Mouse (Mus musculus): Measurements from ENCODE around the gene Tmem210.
A peak's percentile ranks its signal among the peaks of the same experiment; 100 is the strongest.
"Not testable (repeated sequence)": the region's sequence is repeated elsewhere in the genome, so short reads cannot be mapped to it uniquely, and the experiment has no call there.

Tmem210 gene

DNA sequence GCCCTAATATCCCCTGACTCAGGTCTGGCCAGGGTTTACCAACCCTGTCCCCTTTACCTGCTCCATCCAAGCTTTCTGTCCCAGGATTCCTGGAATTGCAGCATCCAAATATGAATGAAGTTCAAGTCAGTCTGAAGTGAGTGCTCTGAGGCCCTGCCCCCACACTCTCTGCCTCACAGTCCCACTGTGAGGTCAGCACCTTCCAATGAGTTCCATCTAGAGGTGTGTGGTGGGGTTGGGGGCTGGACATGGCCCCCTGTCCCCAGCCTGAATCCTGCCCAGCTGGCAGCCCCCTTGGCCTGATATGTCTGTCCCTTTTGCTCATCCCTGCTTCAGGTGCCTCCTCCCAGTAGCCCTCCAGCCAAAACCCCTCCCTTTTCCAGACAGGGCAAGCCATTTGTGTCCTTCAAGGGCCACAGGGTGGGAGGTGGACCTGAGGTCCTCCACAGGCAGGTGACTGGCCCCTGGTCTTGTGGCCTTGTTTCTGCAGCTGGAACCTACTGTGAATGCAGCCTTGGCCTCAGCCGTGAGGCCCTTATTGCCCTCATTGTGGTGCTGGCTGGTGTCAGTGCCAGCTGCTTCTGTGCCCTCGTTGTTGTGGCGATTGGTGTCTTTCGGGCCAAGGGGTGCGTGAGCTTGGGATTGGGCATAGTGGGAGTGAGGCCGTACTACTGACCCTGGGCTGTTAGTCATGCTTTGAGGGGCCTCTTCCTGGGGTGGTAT, at the start of gene Tmem210:
Tmem210 (plus strand) TSS at position 219 of the 723 bp plus-strand sequence.
- DNase-seq (ENCODE audit: low spot score in 2 of 2), result no peak

DNA sequence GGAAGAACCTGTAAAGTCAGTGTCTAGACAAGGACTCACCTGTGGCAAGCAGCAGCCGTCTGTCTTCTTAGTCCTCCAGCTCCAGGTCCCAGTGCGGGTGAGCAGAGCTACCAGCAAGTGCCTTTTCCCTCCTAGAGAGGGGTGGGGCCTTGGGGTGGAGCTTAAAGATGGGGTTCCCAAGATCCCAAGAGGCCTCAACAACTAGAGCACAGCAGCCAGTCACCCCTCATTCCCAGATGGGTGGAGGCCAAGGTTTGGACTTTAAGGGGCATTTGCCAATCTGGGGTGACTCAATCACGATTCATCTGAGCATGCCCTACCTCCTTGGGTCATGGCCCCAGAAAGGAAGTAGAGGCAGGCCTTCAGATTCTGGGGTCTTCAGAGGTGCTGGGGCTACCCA, 48.2 kb upstream of the Tmem210 start:
- no peak for DNase-seq (ENCODE audit: low spot score in 2 of 2)

DNA sequence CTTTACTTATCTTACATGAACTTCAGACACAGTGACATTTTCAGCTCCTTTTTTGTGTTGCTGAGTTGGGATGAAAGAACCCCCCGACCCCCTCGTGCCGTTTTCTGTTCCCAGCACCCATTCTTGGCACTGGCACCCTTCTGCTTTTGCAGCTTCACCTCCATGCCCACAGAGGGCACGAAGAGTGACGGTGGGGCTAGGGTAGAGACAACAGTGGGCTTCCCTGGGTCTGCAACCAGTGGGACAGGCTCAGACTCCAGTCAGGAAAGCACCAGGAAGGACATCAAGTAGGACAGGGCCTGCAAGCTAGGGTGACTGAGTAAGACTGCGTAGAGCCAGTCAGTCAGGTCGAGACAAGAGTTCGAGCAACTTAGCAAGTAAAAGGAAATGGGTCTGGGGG, 47.6 kb upstream of the Tmem210 start:
- DNase-seq (ENCODE audit: low spot score in 2 of 2), result no peak

DNA sequence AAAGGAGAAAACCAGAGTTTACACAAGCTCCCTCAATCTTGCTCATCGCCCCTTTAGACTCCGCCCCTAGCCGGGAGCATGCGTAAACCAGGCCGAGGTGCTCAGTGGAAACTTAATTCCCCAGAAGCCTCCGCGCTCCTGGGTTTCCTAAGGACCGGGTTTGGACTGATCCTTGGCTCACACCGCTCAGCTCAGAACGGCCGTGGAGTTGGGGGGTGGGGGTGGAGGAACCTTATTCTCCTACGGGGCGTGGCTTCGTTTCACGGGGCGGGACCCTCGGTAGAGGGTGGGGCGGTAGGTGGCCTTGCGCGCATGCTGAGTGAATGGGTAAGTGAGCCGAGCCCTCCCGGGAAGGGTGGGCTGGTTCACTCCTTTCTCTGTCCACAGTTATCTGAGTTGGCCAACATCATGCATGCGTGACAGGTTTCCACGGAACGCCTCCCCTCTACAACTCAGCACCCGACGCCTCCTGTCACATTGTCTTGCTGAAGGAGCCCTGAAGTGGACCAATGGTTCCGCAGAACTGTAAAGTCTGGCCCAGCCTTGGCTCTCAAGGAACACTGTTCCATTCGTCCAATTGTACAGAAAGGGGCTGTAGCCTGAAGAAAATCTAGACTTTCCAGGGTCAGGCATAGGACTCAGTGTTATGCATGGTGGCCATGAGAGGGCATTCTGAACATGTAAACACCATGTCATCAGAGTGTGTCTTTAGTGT, 47.1 kb upstream of the Tmem210 start:
- peak; percentile 82 to 84 for DNase-seq (ENCODE audit: low spot score in 2 of 2)

DNA sequence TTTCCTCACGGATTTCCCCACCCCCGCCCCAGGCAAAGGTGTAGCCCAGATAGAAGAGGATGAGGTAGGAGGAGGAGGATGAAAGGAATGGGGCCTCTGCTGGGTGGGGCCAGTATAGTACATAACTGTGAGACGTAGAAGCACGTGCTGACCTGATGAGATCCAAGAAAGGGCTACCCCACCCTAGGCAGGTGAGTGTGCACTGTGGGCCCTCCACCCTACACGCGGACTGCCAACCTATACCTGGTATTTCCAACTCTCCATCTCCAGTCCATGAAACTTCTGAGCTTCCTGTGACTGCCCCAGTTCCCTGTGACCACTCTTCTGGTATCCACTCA, 46.5 kb upstream of the Tmem210 start:
- DNase-seq (ENCODE audit: low spot score in 2 of 2), result no peak

DNA sequence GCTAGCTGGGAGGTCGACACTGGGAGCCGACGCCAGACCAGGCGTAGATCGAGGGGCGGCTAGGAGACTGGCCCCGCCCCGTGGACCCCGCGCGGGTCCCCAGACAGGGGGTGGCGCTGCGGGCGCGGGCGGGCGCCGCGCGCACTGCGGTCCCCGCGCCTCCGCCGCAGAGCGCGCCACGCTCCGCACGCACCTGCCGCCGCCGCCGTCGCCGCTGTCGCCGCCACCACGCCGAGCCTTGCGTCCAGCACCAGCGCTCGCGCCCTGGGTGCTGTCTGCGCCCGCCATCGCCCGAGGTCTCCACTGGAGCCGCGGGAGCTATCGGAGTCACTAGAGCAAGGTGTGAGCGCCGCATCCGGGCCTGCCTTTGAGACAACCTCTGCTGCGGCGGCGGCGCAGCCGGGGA, 45.8 kb upstream of the Tmem210 start, which contains the start of the genes Rnf208 and Cysrt1:
Rnf208 (plus strand) TSS at position 155 of the 406 bp plus-strand sequence.
Cysrt1 (minus strand) TSS at position 352 of the 406 bp plus-strand sequence.
- peak; percentile 65 for DNase-seq (ENCODE audit: low spot score in 2 of 2)

DNA sequence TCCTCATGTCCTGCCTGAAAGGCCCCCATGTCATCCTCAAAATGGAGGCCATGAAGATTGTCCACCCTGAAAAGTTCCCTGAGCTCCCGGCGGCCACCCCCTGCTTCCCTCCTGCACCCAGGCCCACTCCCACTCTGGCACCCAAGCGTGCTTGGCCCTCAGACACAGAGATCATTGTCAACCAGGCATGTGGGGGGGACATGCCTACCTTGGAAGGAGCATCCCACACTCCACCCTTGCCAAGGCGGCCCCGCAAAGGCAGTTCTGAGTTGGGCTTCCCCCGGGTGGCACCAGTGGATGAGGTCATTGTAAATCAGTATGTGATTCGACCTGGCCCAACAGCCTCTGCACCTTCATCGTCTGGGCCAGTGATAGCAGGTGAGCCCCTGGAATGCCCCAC, 44.6 kb upstream of the Tmem210 start:
- DNase-seq (ENCODE audit: low spot score in 2 of 2), result no peak

DNA sequence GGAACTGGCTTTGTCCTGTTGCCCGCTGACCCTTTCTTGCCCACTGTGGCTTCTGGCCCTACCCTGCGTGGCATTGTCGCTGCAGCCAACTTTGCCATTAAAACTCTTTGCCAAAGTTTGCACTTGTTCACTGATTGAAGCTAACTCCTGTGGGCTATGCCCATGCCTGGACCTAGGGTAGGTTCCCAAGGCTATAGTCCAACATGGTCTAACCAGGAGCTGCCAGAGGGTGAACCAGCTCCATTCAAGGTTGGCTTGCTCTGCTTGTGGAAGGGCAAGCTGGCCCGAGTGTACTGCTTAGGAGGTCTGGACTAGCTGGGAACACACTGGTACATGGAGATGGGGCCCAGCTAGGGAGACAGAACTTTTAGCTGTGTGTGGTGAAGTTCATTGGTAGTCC, 43.8 kb upstream of the Tmem210 start:
- no peak for DNase-seq (ENCODE audit: low spot score in 2 of 2)

DNA sequence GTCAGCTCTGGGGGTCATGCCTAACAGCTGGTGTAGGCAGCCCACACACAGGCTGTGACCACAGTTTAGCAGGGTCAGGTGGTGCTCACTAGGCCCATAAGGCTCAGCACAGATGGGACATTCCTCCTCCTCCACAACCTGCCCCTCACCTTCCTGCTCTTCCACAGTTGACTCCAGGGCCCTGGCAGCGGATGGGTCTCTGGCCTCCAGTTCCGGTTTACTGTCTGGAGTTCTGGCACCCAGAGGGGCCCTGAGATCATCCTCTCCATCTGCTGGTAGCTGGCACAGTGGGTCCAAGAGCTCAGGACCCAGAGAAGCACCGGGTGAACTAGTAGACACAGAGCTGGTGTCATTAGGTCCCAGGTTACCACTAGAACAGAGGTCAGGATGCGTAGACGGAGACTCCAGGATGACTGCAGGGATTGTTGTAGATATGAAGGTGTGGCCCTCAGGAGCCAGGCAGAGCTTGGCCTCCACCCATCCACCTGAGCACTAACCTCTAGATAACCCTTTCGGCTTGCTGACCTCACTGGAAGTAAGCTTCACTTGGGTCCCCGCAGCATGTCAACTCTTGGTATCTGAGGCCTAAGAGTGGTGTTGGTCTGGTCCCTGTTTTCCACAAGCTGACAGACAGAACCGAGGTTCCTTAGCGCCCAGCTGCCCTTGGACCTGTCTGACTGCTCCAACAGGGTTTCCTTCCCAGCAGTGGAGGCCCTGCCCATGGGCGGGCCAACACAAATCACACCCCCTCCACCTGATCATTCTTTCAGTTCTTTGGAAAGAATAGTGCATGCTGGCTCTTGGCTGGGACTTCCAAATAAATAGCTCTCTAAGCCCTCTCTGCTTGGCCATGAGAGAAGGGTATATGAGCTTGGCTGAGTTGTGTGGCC, 41.5 kb upstream of the Tmem210 start, which contains the start of gene AL732309.1:
AL732309.1 (minus strand) TSS at position 681 of the 890 bp plus-strand sequence.
- no peak for DNase-seq (ENCODE audit: low spot score in 2 of 2)

DNA sequence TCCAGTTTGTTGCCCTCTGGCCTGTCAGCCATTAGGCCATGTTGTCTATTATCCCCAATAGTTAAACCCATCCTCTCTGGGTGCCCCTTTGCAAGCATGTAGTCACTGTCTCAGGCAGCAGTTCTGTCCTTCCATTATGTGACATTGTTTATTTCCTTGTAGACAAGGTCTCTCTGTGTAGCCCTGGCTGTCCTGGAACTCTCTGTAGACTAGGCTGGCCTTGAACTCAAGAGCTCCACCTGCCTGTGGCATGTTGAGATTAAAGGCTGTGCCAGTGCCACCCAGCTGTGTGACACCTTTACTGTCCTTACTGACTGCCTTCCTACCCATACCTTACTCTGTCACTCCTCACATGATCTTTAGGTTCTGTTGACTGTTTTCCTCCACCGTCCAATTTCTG, 35.6 kb upstream of the Tmem210 start:
- no peak for DNase-seq (ENCODE audit: low spot score in 2 of 2)

DNA sequence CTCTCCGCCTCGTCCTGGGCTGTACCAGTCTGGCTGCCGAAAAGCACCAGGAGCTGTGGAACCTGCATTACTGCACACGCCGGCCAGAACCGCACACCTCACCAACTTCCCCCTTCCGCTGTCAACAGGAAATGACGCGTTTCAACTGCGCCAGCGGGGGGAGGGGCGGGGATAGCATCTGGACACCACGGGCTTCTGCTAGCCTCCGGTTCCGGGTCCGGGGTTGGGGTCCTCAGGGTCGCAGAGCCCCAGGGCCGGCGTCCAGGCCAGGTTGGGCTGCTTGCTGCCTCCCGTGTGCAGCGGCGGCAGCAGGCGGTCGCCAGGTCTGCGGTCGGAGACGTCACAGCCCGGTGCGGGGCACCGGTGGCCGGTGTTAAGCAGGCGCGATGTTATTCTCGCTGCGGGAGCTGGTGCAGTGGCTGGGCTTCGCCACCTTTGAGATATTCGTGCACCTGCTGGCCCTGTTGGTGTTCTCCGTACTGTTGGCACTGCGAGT, 32.6 kb upstream of the Tmem210 start, which contains the start of gene Tmem203:
Tmem203 (plus strand) TSS at position 156 of the 496 bp plus-strand sequence.
- peak; percentile 92 to 93 for DNase-seq (ENCODE audit: low spot score in 2 of 2)

DNA sequence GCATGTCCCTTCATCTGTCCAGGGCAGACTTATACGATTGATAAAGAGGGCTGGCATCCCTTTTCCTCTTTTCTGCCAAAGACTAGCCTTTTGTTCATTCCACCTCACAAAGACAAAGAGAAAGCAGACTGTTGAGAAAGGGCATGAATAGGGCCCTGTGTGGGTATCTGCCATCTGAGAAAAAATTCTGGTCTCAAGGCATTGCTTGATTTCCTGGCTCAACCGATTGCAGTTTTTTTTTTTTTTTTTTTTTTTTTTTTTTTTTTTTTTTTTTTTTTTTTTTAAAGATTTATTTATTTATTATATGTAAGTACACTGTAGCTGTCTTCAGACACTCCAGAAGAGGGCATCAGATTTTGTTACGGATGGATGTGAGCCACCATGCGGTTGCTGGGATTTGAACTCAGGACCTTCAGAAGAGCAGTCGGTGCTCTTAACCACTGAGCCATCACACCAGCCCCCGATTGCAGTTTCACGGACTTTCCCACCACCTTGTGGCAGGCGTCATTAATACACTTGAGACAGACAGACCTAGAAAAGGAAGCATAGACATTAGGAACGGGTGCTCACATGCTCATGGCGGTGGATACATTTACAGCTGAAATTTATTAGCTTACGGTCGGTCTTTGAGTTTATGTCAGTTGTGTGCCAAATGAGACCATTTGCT, 31.4 kb upstream of the Tmem210 start:
- DNase-seq (ENCODE audit: low spot score in 2 of 2), result peak in 1 of 2 experiments; percentile 56

DNA sequence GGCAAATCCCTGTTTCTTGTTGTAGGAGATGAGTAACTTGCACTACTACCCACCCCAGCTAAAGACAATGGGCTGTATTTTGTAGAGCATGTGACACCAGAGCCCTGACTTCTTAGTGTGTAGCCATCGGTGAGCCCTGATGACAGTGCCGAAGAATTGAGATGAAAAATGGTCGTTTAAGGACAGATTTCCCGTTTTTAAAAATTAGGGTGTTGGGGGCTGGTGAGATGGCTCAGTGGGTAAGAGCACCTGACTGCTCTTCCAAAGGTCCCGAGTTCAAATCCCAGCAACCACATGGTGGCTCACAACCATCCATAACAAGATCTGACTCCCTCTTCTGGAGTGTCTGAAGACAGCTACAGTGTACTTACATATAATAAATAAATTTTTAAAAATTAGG, 30.7 kb upstream of the Tmem210 start:
- not testable (repeated sequence) for DNase-seq (ENCODE audit: low spot score in 2 of 2)

DNA sequence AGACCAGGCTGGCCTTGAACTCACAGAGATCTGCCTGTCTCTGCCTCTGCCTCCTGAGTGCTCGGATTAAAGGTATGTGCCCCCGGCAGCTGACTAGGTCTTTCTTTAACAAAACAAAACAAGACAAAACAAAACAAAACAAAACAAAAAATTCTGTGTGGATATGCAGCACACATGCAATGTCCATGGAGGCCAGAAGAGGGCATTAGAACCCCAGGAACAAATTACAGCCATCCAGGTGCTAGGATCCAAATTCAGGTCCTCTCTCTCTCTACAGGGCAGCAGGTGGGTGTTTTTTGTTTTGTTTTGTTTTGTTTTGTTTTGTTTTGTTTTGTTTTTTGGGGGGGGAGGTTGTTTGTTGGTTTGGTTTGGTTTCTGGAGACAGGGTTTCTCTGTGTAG, 29.1 kb upstream of the Tmem210 start:
- no peak for DNase-seq (ENCODE audit: low spot score in 2 of 2)

DNA sequence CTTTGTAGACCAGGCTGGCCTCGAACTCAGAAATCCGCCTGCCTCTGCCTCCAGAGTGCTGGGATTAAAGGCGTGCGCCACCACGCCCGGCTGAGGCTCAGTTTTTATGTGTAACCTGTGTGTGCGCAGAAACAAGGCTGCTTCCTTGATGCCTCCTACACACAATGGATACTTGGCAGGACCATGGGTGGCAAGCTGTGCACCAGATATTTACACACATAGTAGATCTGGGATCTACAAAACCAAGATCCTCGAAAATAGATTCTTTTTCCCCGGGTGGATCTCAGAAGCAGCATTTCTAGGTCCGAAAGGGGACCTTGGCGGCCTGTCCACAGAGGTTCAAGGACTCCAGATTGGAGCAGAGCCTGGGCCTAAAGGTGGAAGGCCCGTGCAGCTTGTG, 26.1 kb upstream of the Tmem210 start:
- no peak for DNase-seq (ENCODE audit: low spot score in 2 of 2)

DNA sequence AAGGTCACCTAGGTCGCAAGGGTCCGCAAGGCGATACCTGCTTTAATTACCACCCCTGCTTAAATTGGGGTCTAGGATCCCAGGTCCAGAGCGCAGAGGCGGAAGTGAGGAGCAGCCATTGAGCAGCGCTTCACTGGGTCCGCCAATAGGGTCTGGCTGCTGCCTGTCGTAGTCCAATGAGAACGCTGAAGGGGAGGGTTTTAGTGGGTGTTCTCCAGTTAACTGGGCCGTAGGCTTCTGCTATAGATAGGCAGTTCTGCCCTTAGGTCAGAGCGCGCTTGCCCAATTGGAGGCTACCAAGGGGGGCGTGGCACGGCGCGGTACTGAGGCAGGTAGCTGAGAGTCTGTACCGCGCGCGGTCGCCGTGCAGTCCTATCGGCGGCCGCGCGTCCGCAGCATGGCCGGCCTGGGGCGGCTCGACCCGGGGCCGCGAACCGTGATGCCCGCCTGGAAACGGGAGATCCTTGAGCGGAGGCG, 25.6 kb upstream of the Tmem210 start, which contains the start of gene Tprn:
Tprn (plus strand) TSS at position 328 of the 477 bp plus-strand sequence.
- peak; percentile 96 to 99 for DNase-seq (ENCODE audit: low spot score in 2 of 2)

DNA sequence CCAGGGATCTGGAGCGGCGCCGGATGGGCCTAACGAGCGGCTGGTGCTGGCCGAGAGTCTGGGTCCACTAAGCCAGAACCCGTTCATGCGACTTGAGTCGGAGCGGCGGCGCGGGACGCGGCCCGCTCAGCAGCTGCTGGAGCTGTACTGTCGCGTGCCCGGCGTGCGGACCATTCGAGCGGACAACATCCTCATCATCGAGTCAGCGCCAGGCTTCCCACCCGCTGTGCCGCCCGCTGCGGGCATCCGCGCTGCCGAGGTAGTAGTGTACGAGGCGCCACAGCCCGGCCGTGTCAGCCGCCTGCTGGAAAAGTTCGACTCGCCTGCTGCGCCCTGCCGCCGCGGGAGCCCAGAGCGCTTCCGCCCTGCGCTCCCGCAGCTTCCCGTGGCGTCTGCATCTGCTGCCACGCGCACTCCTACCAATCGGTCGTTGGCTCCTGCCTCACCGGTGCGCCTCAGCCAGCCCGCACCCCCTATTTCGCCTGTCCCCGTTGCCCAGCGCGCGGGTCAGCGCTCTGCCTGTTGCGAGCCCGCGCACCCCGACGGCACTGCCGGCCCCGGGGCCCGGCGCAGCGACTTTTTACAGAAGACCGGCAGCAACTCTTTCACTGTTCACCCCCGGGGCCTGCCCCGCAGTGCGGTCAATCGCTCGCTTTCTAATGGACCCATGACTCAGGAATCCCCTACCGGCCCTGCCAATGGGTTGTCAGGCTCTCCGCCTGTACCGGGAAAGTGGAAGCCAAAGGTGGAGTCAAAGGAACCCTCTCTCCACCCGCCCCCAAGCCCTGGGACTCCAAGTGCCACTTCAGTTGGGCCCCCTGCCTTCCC, 24.9 kb upstream of the Tmem210 start:
- DNase-seq (ENCODE audit: low spot score in 2 of 2), result peak; percentile 58 to 65

DNA sequence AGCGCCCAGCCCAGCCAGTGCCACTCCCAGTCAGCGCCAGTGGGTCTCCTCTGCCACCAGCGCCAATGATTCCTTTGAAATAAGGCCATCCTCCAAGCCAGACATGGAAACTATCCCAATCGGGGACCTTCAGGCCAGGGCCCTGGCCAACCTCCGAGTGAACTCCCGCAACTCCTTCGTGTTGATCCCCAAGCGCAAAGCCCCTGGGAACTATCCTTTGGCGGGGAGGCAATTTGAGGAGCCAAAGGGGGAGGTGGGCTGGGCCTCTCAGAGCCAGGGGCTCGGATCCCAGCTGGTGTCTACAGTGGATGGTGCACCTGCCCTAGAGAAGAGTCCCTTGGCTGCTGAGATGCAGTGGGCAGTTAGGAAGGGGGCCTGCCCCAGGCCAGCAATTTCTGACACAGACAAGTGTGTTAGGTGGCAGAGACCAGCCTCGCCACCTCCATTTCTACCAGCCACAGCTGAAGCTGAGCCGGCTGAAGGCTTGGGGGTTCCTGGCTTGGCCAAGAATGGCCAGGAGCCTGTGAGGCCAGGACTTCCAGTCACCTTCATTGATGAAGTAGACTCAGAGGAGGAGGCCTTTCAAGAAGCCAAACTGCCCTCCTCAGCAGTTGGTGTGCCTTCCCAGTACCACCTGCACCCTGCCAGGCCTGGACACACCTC, 24.2 kb upstream of the Tmem210 start:
- DNase-seq (ENCODE audit: low spot score in 2 of 2), result peak in 1 of 2 experiments; percentile 28

DNA sequence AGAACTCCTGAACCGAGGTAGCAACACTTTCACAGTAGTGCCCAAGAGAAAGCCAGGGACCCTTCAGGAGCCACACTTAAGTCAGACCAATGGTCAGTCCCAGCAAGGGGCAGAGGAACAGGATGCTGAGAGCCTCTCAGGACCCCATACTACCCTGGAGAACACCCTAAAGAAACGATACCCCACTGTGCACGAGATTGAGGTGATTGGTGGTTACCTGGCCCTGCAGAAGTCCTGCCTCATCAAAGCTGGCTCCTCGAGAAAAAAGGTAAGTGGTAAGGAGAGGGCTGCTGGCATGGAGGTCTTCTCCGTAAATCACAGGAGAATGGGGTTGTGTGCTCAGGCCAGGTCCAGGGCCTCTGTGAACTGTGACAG, 23.7 kb upstream of the Tmem210 start:
- DNase-seq (ENCODE audit: low spot score in 2 of 2), result no peak

DNA sequence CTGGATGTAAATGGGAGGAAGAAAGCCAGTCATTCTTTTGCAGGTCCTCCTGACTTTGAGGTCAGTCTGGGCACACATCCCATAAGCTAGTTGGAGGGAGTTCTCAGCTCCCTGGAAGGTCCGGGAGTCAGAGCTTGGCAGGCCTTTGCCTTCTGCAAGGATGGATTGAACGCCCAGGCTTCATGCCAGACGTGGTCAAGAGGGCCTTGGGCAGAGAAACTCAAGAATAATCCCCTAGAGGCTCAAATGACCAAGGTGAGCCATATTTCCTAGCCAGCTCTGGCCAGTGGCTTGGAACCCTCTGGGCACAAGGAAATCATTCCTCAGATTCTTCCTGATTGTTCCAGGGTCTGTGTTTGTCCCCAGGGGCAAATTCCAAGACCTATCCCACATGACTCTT, 23.1 kb upstream of the Tmem210 start:
- DNase-seq (ENCODE audit: low spot score in 2 of 2), result no peak
